Mouse (Mus musculus) embryonic fibroblast, embryonic 13.5 days (primary cell): ENCODE measurements at regions not wholly inside any gene's neighbourhood (a gene's known extent, or its start where the extent isn't known, plus 50 kb on each side); places are given as distances from the start of the nearest gene placed in this dataset.
"Not testable (repeated sequence)": the region's sequence is repeated elsewhere in the genome, so short reads cannot be mapped to it uniquely, and the experiment has no call there.

Experiments
- H3K27ac ChIP-seq: 2 replicates; pipeline ENCODE4 v1.5.1; 2012; ENCODE audit warnings: low read length, control low read depth, inconsistent platforms; ENCODE audit not compliant: insufficient read depth
- H3K4me1 ChIP-seq: 2 replicates; pipeline ENCODE4 v1.6.1; 2011; ENCODE audit warnings: low read length; ENCODE audit not compliant: control insufficient read depth, insufficient read depth
- H3K4me3 ChIP-seq: 2 replicates; pipeline ENCODE4 v1.5.1; 2011; ENCODE audit warnings: mild to moderate bottlenecking, control low read depth, low read length; ENCODE audit not compliant: insufficient read depth
- CTCF ChIP-seq: IDR thresholded peaks from 2 replicates; pipeline ENCODE4 v1.5.1; 2011; ENCODE audit warnings: mild to moderate bottlenecking, control low read depth, low read length, moderate library complexity, borderline replicate concordance; ENCODE audit not compliant: insufficient read depth
- POLR2A ChIP-seq: IDR thresholded peaks from 2 replicates; pipeline ENCODE4 v1.6.1; 2011; ENCODE audit warnings: low read depth, mild to moderate bottlenecking, control low read depth, low read length, moderate library complexity

- H3K27ac ChIP-seq, result no peak overlapping the region
- TF ChIP-seq CTCF, result no peak
- no peak for TF ChIP-seq POLR2A
- no peaks in the 10 kb centered on the region for H3K4me1 ChIP-seq
- H3K4me3 ChIP-seq, result no peak overlapping the region
These were observed 269.2 kb upstream of the Ednrb start for GRCm38 (mm10) chr14:104113448-104113847.

- H3K4me3 ChIP-seq, result no peak overlapping the region
- H3K27ac ChIP-seq, result no peak overlapping the region
- no peak for TF ChIP-seq CTCF
- no peak for TF ChIP-seq POLR2A
- no peaks in the 10 kb centered on the region for H3K4me1 ChIP-seq
These were observed 242.2 kb upstream of the Ednrb start for GRCm38 (mm10) chr14:104086381-104086780.

- H3K4me3 ChIP-seq, H3K27ac ChIP-seq, H3K4me1 ChIP-seq: not testable (repeated sequence)
These were observed 220.0 kb upstream of the Ednrb start for GRCm38 (mm10) chr14:104064199-104064598.

GRCm38 (mm10) chr14:104053697-104054096 lies 209.5 kb upstream of the Ednrb start:
- TF ChIP-seq CTCF (no peak), POLR2A (no peak)
- no peak overlapping the region for H3K27ac ChIP-seq
- H3K4me1 ChIP-seq, result no peaks in the 10 kb centered on the region
- H3K4me3 ChIP-seq, result no peak overlapping the region

GRCm38 (mm10) chr14:104038628-104039325 lies 194.6 kb upstream of the Ednrb start:
- H3K4me3 ChIP-seq, result no peak overlapping the region
- H3K27ac ChIP-seq, result no peak overlapping the region
- H3K4me1 ChIP-seq, result no peaks in the 10 kb centered on the region
- TF ChIP-seq CTCF (peak; percentile 87), POLR2A (no peak)

- Histone ChIP-seq H3K4me3 (no peak overlapping the region), H3K4me1 (no peaks in the 10 kb centered on the region; the same call in 1 of the 2 replicates), H3K27ac (no peak overlapping the region)
- TF ChIP-seq CTCF (no peak), POLR2A (no peak)
These were observed 189.4 kb upstream of the Ednrb start for GRCm38 (mm10) chr14:104033606-104034005.

- H3K27ac ChIP-seq, result no peak overlapping the region
- TF ChIP-seq CTCF (no peak), POLR2A (no peak)
- no peak overlapping the region for H3K4me3 ChIP-seq
- no peaks in the 10 kb centered on the region; the same call in 1 of the 2 replicates for H3K4me1 ChIP-seq
These were observed 186.7 kb upstream of the Ednrb start for GRCm38 (mm10) chr14:104030784-104031470.

GRCm38 (mm10) chr14:104029668-104030530 lies 185.7 kb upstream of the Ednrb start:
- no peak overlapping the region for H3K4me3 ChIP-seq
- TF ChIP-seq POLR2A, result no peak
- TF ChIP-seq CTCF, result no peak
- no peak overlapping the region for H3K27ac ChIP-seq
- H3K4me1 ChIP-seq, result no peaks in the 10 kb centered on the region; the same call in 1 of the 2 replicates

- Histone ChIP-seq H3K27ac (no peak overlapping the region), H3K4me3 (no peak overlapping the region), H3K4me1 (no peaks in the 10 kb centered on the region; the same call in 1 of the 2 replicates)
- TF ChIP-seq CTCF (no peak), POLR2A (no peak)
These were observed 183.7 kb upstream of the Ednrb start for GRCm38 (mm10) chr14:104027900-104028285.
